Mouse (Mus musculus) colon, adult 2 months (tissue): ENCODE data around the gene Edn2. TPM values are rescaled to one million over a fixed set of nuclear protein-coding genes. Genes with fewer than 3 reads are reported as not detected.

Experiments
- polyA plus RNA-seq: library from polyadenylated mRNA; depleted of rRNA; stranded (reverse); fragments of >200 nt; gene quantifications from 2 replicates; pipeline ENCODE4 v1.2.3, GENCODE M21; 2012; rRNA removed

The Edn2 gene
- 29.4 and 29.7 TPM in 2 replicates for polyA plus RNA-seq

DNA sequence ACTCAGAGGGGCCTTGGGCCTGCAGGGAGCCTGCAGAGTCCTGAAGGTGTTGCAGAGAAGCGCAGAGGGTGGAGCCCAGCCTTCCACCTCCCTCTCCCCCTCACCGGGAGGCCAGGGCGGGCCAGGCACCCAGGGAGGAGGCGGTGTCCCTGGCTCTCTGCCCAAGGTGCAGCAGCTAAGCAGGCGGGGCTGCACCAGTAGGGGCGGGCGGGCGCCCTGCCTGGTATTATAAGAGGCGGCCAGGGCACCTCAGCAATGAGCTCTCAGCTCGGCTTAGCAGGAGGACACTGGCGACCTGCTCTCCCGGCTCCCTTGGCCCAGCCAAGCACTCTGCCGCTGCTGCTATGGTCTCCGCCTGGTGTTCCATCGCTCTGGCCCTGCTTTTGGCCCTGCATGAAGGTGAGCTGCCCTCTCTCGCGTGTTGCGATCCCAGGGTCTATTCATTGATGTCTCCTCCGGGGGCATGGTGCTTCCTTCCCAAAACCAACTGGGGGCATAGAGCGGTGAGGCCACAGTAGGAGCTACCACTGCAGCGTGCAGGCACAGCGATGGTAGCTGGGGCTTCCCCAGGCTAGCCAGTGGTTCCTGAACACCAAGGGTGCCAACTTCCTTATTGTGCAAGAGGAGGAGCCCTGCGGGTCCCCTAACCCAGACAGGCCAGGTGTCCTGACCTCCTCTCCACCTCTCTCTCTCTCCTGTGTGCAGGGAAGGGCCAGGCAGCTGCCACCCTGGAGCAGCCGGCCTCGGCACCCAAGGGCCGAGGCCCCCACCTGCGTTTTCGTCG is at the start of gene Edn2:
TSS of gene Edn2 (plus strand) at position 41 of the 784 bp plus-strand sequence.

Other genes with a start within 250 kb of the Edn2 start
- not detected in 2 replicates for gene AL607142.1, start 96.2 kb upstream of the Edn2 start, polyA plus RNA-seq
- gene Foxo6, start 126.1 kb downstream of the Edn2 start, polyA plus RNA-seq = 2.5 and 4.8 TPM in 2 replicates
- 25.5 and 31.4 TPM in 2 replicates for gene Scmh1, start 244.1 kb downstream of the Edn2 start, polyA plus RNA-seq